Mouse (Mus musculus): ENCODE measurements at regions not wholly inside any gene's neighbourhood (a gene's known extent, or its start where the extent isn't known, plus 50 kb on each side); places are given as distances from the start of the nearest gene placed in this dataset.

GRCm38 (mm10) chr1:185596815-185597214 lies 142.2 kb downstream of the Slc30a10 start:
- no peak overlapping the region for H3K4me3 ChIP-seq (ENCODE audit: insufficient read depth in 1 of 2, low read depth in 1 of 2, low read length in 2 of 2, poor library complexity in 1 of 2, severe bottlenecking in 1 of 2)
- TF ChIP-seq MAFK (IDR thresholded peaks at IDR 0.05; ENCODE audit: insufficient read depth, low read depth, low read length) = no peak
- TF ChIP-seq ZC3H11A (IDR thresholded peaks at IDR 0.05; ENCODE audit: borderline replicate concordance, low read depth, low read length) = no peak
- TF ChIP-seq HCFC1 (IDR thresholded peaks at IDR 0.05; ENCODE audit: borderline replicate concordance, insufficient read depth, low read length) = no peak
- no peak for TF ChIP-seq CHD2 (IDR thresholded peaks at IDR 0.05; ENCODE audit: low read depth, low read length)
- no peak for TF ChIP-seq ZNF384 (IDR thresholded peaks at IDR 0.05; ENCODE audit: low read depth, low read length)
- no peak for DNase-seq (ENCODE audit: low read depth, low spot score)
- in situ Hi-C loops (cut with MboI; ENCODE audit: low sequenced_read_pairs in 2 of 2, unreplicated experiment in 2 of 2) = no loop called here
- no peaks in the 10 kb centered on the region for H3K4me1 ChIP-seq (ENCODE audit: control insufficient read depth in 2 of 2, insufficient read depth in 2 of 2, low read length in 2 of 2, poor library complexity in 1 of 2)
- no peaks in the 10 kb centered on the region for H3K36me3 ChIP-seq (ENCODE audit: control insufficient read depth, insufficient read depth, low read length, poor library complexity, severe bottlenecking)
- no peak overlapping the region for H3K9ac ChIP-seq (ENCODE audit: insufficient read depth, low read depth, low read length, poor library complexity, severe bottlenecking)
- no peaks in the 10 kb centered on the region for H3K9me3 ChIP-seq (ENCODE audit: control insufficient read depth, insufficient read depth, low read depth, low read length)
- no peak overlapping the region for H3K27ac ChIP-seq (ENCODE audit: insufficient read depth, low read depth, low read length, poor library complexity, severe bottlenecking)

- TF ChIP-seq CHD2 (IDR thresholded peaks at IDR 0.05; ENCODE audit: low read depth, low read length) (no peak), MAFK (IDR thresholded peaks at IDR 0.05; ENCODE audit: insufficient read depth, low read depth, low read length) (no peak), HCFC1 (IDR thresholded peaks at IDR 0.05; ENCODE audit: borderline replicate concordance, insufficient read depth, low read length) (no peak), ZC3H11A (IDR thresholded peaks at IDR 0.05; ENCODE audit: borderline replicate concordance, low read depth, low read length) (no peak), ZNF384 (IDR thresholded peaks at IDR 0.05; ENCODE audit: low read depth, low read length) (no peak)
- no peak overlapping the region for H3K9ac ChIP-seq (ENCODE audit: insufficient read depth, low read depth, low read length, poor library complexity, severe bottlenecking)
- no peaks in the 10 kb centered on the region for H3K36me3 ChIP-seq (ENCODE audit: control insufficient read depth, insufficient read depth, low read length, poor library complexity, severe bottlenecking)
- H3K27ac ChIP-seq (ENCODE audit: insufficient read depth, low read depth, low read length, poor library complexity, severe bottlenecking) = no peak overlapping the region
- H3K9me3 ChIP-seq (ENCODE audit: control insufficient read depth, insufficient read depth, low read depth, low read length) = no peaks in the 10 kb centered on the region
- DNase-seq (ENCODE audit: low read depth, low spot score) = no peak
- in situ Hi-C loops (cut with MboI; ENCODE audit: low sequenced_read_pairs in 2 of 2, unreplicated experiment in 2 of 2) = no loop called here
- H3K4me3 ChIP-seq (ENCODE audit: insufficient read depth in 1 of 2, low read depth in 1 of 2, low read length in 2 of 2, poor library complexity in 1 of 2, severe bottlenecking in 1 of 2) = no peak overlapping the region
- no peaks in the 10 kb centered on the region for H3K4me1 ChIP-seq (ENCODE audit: control insufficient read depth in 2 of 2, insufficient read depth in 2 of 2, low read length in 2 of 2, poor library complexity in 1 of 2)
Measured at GRCm38 (mm10) chr1:185598514-185598913, 143.9 kb downstream of the Slc30a10 start.

- H3K36me3 ChIP-seq (ENCODE audit: control insufficient read depth, insufficient read depth, low read length, poor library complexity, severe bottlenecking) = no peaks in the 10 kb centered on the region
- no peaks in the 10 kb centered on the region for H3K4me1 ChIP-seq (ENCODE audit: control insufficient read depth in 2 of 2, insufficient read depth in 2 of 2, low read length in 2 of 2, poor library complexity in 1 of 2)
- in situ Hi-C loops (cut with MboI; ENCODE audit: low sequenced_read_pairs in 2 of 2, unreplicated experiment in 2 of 2) = no loop called here
- no peak overlapping the region for H3K9ac ChIP-seq (ENCODE audit: insufficient read depth, low read depth, low read length, poor library complexity, severe bottlenecking)
- H3K27ac ChIP-seq (ENCODE audit: insufficient read depth, low read depth, low read length, poor library complexity, severe bottlenecking) = no peak overlapping the region
- TF ChIP-seq CHD2 (IDR thresholded peaks at IDR 0.05; ENCODE audit: low read depth, low read length) (no peak), HCFC1 (IDR thresholded peaks at IDR 0.05; ENCODE audit: borderline replicate concordance, insufficient read depth, low read length) (no peak), ZC3H11A (IDR thresholded peaks at IDR 0.05; ENCODE audit: borderline replicate concordance, low read depth, low read length) (no peak), ZNF384 (IDR thresholded peaks at IDR 0.05; ENCODE audit: low read depth, low read length) (no peak), MAFK (IDR thresholded peaks at IDR 0.05; ENCODE audit: insufficient read depth, low read depth, low read length) (no peak)
- no peak for DNase-seq (ENCODE audit: low read depth, low spot score)
- H3K4me3 ChIP-seq (ENCODE audit: insufficient read depth in 1 of 2, low read depth in 1 of 2, low read length in 2 of 2, poor library complexity in 1 of 2, severe bottlenecking in 1 of 2) = no peak overlapping the region
- H3K9me3 ChIP-seq (ENCODE audit: control insufficient read depth, insufficient read depth, low read depth, low read length) = no peaks in the 10 kb centered on the region
Measured at GRCm38 (mm10) chr1:185601166-185601565, 146.5 kb downstream of the Slc30a10 start.

GRCm38 (mm10) chr1:185605996-185606395 lies 151.3 kb downstream of the Slc30a10 start:
- Histone ChIP-seq H3K27ac (ENCODE audit: insufficient read depth, low read depth, low read length, poor library complexity, severe bottlenecking) (no peak overlapping the region), H3K36me3 (ENCODE audit: control insufficient read depth, insufficient read depth, low read length, poor library complexity, severe bottlenecking) (no peaks in the 10 kb centered on the region), H3K4me1 (ENCODE audit: control insufficient read depth in 2 of 2, insufficient read depth in 2 of 2, low read length in 2 of 2, poor library complexity in 1 of 2) (no peaks in the 10 kb centered on the region), H3K9ac (ENCODE audit: insufficient read depth, low read depth, low read length, poor library complexity, severe bottlenecking) (no peak overlapping the region), H3K9me3 (ENCODE audit: control insufficient read depth, insufficient read depth, low read depth, low read length) (no peaks in the 10 kb centered on the region), H3K4me3 (ENCODE audit: insufficient read depth in 1 of 2, low read depth in 1 of 2, low read length in 2 of 2, poor library complexity in 1 of 2, severe bottlenecking in 1 of 2) (no peak overlapping the region)
- TF ChIP-seq ZC3H11A (IDR thresholded peaks at IDR 0.05; ENCODE audit: borderline replicate concordance, low read depth, low read length) (no peak), MAFK (IDR thresholded peaks at IDR 0.05; ENCODE audit: insufficient read depth, low read depth, low read length) (no peak), ZNF384 (IDR thresholded peaks at IDR 0.05; ENCODE audit: low read depth, low read length) (no peak), HCFC1 (IDR thresholded peaks at IDR 0.05; ENCODE audit: borderline replicate concordance, insufficient read depth, low read length) (no peak), CHD2 (IDR thresholded peaks at IDR 0.05; ENCODE audit: low read depth, low read length) (no peak)
- in situ Hi-C loops (cut with MboI; ENCODE audit: low sequenced_read_pairs in 2 of 2, unreplicated experiment in 2 of 2) = no loop called here
- DNase-seq (ENCODE audit: low read depth, low spot score) = no peak

- TF ChIP-seq ZNF384 (IDR thresholded peaks at IDR 0.05; ENCODE audit: low read depth, low read length) (no peak), HCFC1 (IDR thresholded peaks at IDR 0.05; ENCODE audit: borderline replicate concordance, insufficient read depth, low read length) (no peak), MAFK (IDR thresholded peaks at IDR 0.05; ENCODE audit: insufficient read depth, low read depth, low read length) (no peak), CHD2 (IDR thresholded peaks at IDR 0.05; ENCODE audit: low read depth, low read length) (no peak), ZC3H11A (IDR thresholded peaks at IDR 0.05; ENCODE audit: borderline replicate concordance, low read depth, low read length) (no peak)
- H3K4me1 ChIP-seq (ENCODE audit: control insufficient read depth in 2 of 2, insufficient read depth in 2 of 2, low read length in 2 of 2, poor library complexity in 1 of 2) = no peaks in the 10 kb centered on the region
- no peaks in the 10 kb centered on the region for H3K36me3 ChIP-seq (ENCODE audit: control insufficient read depth, insufficient read depth, low read length, poor library complexity, severe bottlenecking)
- H3K4me3 ChIP-seq (ENCODE audit: insufficient read depth in 1 of 2, low read depth in 1 of 2, low read length in 2 of 2, poor library complexity in 1 of 2, severe bottlenecking in 1 of 2) = no peak overlapping the region
- in situ Hi-C loops (cut with MboI; ENCODE audit: low sequenced_read_pairs in 2 of 2, unreplicated experiment in 2 of 2) = no loop called here
- no peak overlapping the region for H3K9ac ChIP-seq (ENCODE audit: insufficient read depth, low read depth, low read length, poor library complexity, severe bottlenecking)
- no peaks in the 10 kb centered on the region for H3K9me3 ChIP-seq (ENCODE audit: control insufficient read depth, insufficient read depth, low read depth, low read length)
- no peak for DNase-seq (ENCODE audit: low read depth, low spot score)
- no peak overlapping the region for H3K27ac ChIP-seq (ENCODE audit: insufficient read depth, low read depth, low read length, poor library complexity, severe bottlenecking)
Measured at GRCm38 (mm10) chr1:185607611-185608010, 153.0 kb downstream of the Slc30a10 start.
